Mouse (Mus musculus): ENCODE measurements around the gene Acot12. TPM values are rescaled to one million over a fixed set of nuclear protein-coding genes. Genes with fewer than 3 reads are reported as not detected.
A peak's percentile ranks its signal among the peaks of the same experiment; 100 is the strongest.

The Acot12 gene
- polyA plus RNA-seq, 1 experiment from 2014 or later, result not detected

DNA sequence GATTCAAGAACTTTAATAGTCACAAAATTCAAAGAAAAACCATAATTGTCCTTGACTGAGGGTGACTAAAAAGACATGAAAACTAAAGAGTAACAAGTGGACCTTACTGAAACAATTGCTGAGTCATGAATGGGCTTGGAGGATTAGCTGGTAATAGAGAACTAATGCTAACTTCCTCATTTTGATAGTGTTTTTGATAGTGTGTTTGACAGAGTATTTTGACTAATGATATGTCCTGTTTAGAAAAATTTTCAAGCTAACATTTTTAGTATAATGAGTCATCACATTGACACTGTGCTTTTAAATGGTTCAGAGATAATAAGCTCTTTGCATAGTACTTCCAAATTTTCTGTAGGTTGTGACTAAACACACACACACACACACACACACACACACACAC, 13.4 kb upstream of the Acot12 start:
- no peak overlapping the region for H3K27ac ChIP-seq (ENCODE audit: poor library complexity, severe bottlenecking)
- H3K9me3 ChIP-seq (replicated peaks), result no peaks in the 10 kb centered on the region
- no peak overlapping the region for H3K4me3 ChIP-seq
- no peaks in the 10 kb centered on the region for H3K36me3 ChIP-seq
- H3K27me3 ChIP-seq (replicated peaks), result no peaks in the 10 kb centered on the region
- no peak overlapping the region for H3K4me2 ChIP-seq
- no peak for ATAC-seq (ENCODE audit: insufficient number of reproducible peaks, low FRiP score)
- H3K4me1 ChIP-seq (replicated peaks), result no peaks in the 10 kb centered on the region
- no peak overlapping the region for H3K9ac ChIP-seq

DNA sequence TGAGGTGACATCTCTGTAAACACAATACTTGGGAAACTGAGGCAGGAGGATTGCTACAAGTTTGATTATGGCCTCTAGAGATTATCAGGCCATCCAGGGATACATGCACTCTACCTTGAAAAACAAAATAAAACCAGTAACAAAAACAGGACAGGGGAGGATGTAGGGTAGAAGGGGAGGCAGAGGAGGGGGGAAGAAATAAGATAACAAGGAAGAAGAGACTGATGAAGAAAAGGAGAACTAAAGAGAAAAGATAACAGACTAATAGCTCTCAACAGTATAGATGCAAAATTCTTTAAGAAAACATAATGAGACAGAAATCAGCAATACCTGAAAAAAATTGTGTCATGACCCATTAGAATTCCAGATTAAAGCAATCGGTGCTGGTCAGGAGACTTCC, 4.1 kb upstream of the Acot12 start:
- H3K36me3 ChIP-seq, result no peaks in the 10 kb centered on the region
- H3K4me2 ChIP-seq, result no peak overlapping the region
- no peak for ATAC-seq (ENCODE audit: insufficient number of reproducible peaks, low FRiP score)
- H3K4me3 ChIP-seq, result no peak overlapping the region
- H3K9me3 ChIP-seq (replicated peaks), result no peaks in the 10 kb centered on the region
- H3K27ac ChIP-seq (ENCODE audit: poor library complexity, severe bottlenecking), result no peak overlapping the region
- no peak overlapping the region for H3K9ac ChIP-seq
- H3K27me3 ChIP-seq (replicated peaks), result peaks cover 12% of the 10 kb centered on the region; the same call in 1 of the 2 replicates
- WGBS, result 89% methylated on average over 1 of the region's 1 CpGs
- H3K4me1 ChIP-seq (replicated peaks), result no peaks in the 10 kb centered on the region

DNA sequence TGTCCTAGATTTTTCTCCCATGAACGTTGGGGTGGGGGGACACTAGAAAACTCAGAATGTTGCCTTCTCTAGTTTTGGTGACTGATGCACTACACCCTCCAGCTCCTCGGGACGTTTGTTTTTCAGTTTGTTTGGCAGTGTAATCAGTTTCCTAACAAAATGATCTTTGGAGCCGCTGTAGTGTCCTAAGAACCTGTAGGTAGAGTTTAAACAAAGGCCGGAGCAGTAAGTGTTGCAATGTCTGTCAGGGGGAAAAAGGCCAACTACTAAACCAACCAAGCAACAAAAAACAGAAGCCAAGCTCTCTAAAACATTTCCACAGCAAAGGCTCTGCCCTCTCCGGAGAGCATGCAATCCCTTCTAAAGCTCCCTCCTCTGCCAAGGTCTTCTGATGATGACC, 461 bp upstream of the Acot12 start:
- H3K27me3 ChIP-seq (replicated peaks), result peaks cover 20% of the 10 kb centered on the region; the same call in 1 of the 2 replicates
- no peak overlapping the region for H3K9ac ChIP-seq
- H3K4me1 ChIP-seq (replicated peaks), result no peaks in the 10 kb centered on the region
- 70% methylated on average over 6 of the region's 6 CpGs for WGBS
- no peak overlapping the region for H3K27ac ChIP-seq (ENCODE audit: poor library complexity, severe bottlenecking)
- H3K9me3 ChIP-seq (replicated peaks), result no peaks in the 10 kb centered on the region
- peak overlapping the region; percentile 85 for H3K4me2 ChIP-seq
- no peak for ATAC-seq (ENCODE audit: insufficient number of reproducible peaks, low FRiP score)
- no peaks in the 10 kb centered on the region for H3K36me3 ChIP-seq
- H3K4me3 ChIP-seq, result peak overlapping the region; percentile 42; the same call in 1 of the 2 replicates

DNA sequence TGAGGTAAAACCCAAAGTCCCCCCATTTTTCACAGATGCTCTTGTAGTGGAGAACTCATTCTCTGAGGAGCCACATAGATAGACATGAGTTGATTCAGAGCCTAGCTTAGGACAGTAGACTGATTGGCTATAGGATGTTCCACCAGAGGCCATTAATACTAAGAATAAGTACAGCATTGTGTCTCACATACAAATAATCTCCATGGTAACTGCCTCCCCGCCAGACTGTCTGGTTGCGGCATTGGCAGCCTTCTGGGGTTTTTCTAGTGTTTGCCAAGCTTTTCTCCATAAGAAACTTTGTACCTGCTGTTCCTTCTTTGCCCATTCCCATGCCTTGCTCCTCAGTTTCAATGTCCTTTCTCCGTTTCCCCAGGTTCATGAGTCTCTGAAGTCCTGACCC, 1.9 kb downstream of the Acot12 start:
- H3K36me3 ChIP-seq, result no peaks in the 10 kb centered on the region
- H3K4me2 ChIP-seq, result no peak overlapping the region
- WGBS, result 89% methylated on average over 3 of the region's 3 CpGs
- H3K4me3 ChIP-seq, result no peak overlapping the region
- no peak overlapping the region for H3K9ac ChIP-seq
- no peak overlapping the region for H3K27ac ChIP-seq (ENCODE audit: poor library complexity, severe bottlenecking)
- no peak for ATAC-seq (ENCODE audit: insufficient number of reproducible peaks, low FRiP score)
- H3K27me3 ChIP-seq (replicated peaks), result peaks cover 20% of the 10 kb centered on the region; the same call in 1 of the 2 replicates
- no peaks in the 10 kb centered on the region for H3K9me3 ChIP-seq (replicated peaks)
- no peaks in the 10 kb centered on the region for H3K4me1 ChIP-seq (replicated peaks)

DNA sequence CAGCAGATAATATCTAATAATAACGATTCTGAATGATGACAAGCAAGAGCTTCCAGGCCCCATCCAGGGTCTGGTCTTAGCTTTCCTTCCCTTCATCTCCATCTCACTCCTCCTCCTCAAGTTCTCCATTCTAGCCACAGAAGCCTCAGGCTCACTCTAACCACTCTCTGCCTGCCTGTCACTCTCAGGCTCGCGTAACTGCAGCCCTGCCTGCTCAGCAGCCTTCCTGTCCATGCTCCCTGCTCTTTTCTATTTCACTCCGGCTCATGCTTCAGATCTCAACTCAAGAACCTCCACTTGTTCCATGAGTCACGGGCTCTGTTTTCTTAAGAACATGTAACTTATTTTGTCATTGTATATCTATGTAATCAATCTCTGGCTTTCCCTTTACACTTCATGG, 5.2 kb downstream of the Acot12 start:
- no peak overlapping the region for H3K27ac ChIP-seq (ENCODE audit: poor library complexity, severe bottlenecking)
- no peaks in the 10 kb centered on the region for H3K36me3 ChIP-seq
- no peak overlapping the region for H3K4me2 ChIP-seq
- ATAC-seq (ENCODE audit: insufficient number of reproducible peaks, low FRiP score), result no peak
- 0 out of 2 replicates have a peak, but pooled peaks cover 11% of the 10 kb centered on the region for H3K27me3 ChIP-seq (replicated peaks)
- no peaks in the 10 kb centered on the region for H3K9me3 ChIP-seq (replicated peaks)
- H3K4me3 ChIP-seq, result no peak overlapping the region
- WGBS, result 82% methylated on average over 5 of the region's 5 CpGs
- no peaks in the 10 kb centered on the region for H3K4me1 ChIP-seq (replicated peaks)
- H3K9ac ChIP-seq, result no peak overlapping the region

DNA sequence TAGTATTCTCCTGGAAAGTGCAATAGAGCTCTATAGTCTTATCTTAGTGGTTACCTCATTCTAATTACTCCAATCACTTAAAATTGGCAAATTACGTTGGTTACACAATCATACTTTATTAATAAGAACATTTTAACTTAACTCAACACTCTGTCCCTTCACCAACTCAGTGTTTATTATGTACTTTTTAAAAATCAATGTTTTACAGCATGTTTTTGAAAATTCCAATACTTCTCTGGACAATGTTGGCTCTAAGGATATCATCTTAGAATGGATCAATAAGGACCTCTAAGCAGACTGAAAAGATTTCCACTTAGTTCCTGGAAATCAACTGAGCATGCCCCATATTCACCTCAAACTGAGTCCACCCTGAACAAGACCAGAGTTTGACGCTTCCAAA, 7.1 kb downstream of the Acot12 start:
- Histone ChIP-seq H3K27me3 (replicated peaks) (no peaks in the 10 kb centered on the region), H3K9ac (no peak overlapping the region), H3K27ac (ENCODE audit: poor library complexity, severe bottlenecking) (no peak overlapping the region), H3K9me3 (replicated peaks) (no peaks in the 10 kb centered on the region), H3K4me1 (replicated peaks) (no peaks in the 10 kb centered on the region), H3K4me2 (no peak overlapping the region), H3K4me3 (no peak overlapping the region), H3K36me3 (no peaks in the 10 kb centered on the region)
- 89% methylated on average over 2 of the region's 2 CpGs for WGBS
- ATAC-seq (ENCODE audit: insufficient number of reproducible peaks, low FRiP score), result no peak

DNA sequence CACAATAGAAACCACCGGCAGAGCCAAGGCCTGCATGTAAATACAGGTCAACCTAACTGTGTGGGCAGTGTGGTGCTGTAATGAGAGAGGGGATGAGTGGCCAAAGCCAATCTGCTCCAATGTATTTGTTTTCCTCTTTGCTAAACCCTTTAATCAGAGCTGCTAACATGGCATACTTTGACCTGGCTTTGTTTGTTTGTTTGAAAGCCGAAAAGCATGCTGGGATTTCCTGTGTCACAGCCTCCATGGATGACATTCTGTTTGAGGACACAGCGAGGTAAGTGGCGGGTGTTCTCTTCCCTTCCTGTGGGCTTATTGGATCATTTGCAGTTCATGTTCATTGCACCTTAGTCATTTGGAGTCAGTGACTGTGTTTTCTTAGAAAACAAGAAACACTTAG, 8.7 kb downstream of the Acot12 start:
- H3K4me1 ChIP-seq (replicated peaks), result no peaks in the 10 kb centered on the region
- no peak overlapping the region for H3K9ac ChIP-seq
- no peak overlapping the region for H3K4me3 ChIP-seq
- no peaks in the 10 kb centered on the region for H3K36me3 ChIP-seq
- H3K27ac ChIP-seq (ENCODE audit: poor library complexity, severe bottlenecking), result no peak overlapping the region
- WGBS, result 72% methylated on average over 4 of the region's 4 CpGs
- no peak overlapping the region for H3K4me2 ChIP-seq
- ATAC-seq (ENCODE audit: insufficient number of reproducible peaks, low FRiP score), result no peak
- no peaks in the 10 kb centered on the region for H3K27me3 ChIP-seq (replicated peaks)
- no peaks in the 10 kb centered on the region for H3K9me3 ChIP-seq (replicated peaks)

DNA sequence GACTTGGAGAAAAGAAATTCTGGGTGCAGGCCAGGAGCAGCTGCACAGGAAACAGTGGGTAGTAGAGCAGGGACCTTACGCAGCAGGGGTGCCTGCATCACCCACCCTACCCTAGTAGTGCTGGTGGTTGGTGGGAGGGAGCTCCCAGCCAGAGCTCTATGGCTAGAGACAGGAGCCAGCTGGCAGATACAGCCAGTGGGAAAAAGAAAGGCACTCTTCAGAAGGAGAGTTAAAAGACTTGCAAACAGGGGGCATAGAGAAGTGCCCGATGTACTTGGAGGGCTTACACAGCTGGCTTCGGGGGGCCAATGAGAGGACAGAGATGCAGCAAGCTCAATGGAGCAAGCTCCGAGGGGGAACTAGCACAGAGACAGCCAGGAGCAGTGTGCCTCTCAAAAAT, 12.4 kb downstream of the Acot12 start:
- no peak for ATAC-seq (ENCODE audit: insufficient number of reproducible peaks, low FRiP score)
- 0 out of 2 replicates have a peak, but pooled peaks cover 2% of the 10 kb centered on the region for H3K4me1 ChIP-seq (replicated peaks)
- no peak overlapping the region for H3K4me3 ChIP-seq
- H3K9me3 ChIP-seq (replicated peaks), result no peaks in the 10 kb centered on the region
- H3K4me2 ChIP-seq, result no peak overlapping the region
- no peak overlapping the region for H3K27ac ChIP-seq (ENCODE audit: poor library complexity, severe bottlenecking)
- H3K36me3 ChIP-seq, result no peaks in the 10 kb centered on the region
- no peak overlapping the region for H3K9ac ChIP-seq
- WGBS, result 56% methylated on average over 4 of the region's 4 CpGs
- H3K27me3 ChIP-seq (replicated peaks), result no peaks in the 10 kb centered on the region

DNA sequence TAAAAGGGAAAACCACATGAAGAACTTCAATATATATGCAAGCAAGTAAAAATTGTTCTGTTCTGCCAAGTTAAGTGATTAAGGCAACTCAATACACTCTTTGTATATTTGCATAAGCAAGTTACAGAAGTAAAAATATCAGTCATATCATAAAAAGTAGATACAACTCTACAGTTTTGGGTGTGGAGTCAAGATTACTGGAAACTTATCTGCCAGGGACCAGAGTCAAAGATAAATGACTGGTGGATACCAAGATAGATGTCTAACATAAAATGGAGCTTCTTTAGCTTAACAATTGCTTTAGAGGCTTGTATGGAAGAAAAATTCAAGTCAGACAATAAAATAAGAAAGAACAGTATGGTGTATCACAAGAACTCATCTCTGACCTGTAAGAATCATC, 13.4 kb downstream of the Acot12 start:
- H3K9me3 ChIP-seq (replicated peaks), result no peaks in the 10 kb centered on the region
- no peak overlapping the region for H3K27ac ChIP-seq (ENCODE audit: poor library complexity, severe bottlenecking)
- H3K4me2 ChIP-seq, result no peak overlapping the region
- H3K4me1 ChIP-seq (replicated peaks), result 0 out of 2 replicates have a peak, but pooled peaks cover 4% of the 10 kb centered on the region
- no peak overlapping the region for H3K9ac ChIP-seq
- no peaks in the 10 kb centered on the region for H3K36me3 ChIP-seq
- ATAC-seq (ENCODE audit: insufficient number of reproducible peaks, low FRiP score), result no peak
- H3K27me3 ChIP-seq (replicated peaks), result no peaks in the 10 kb centered on the region
- no peak overlapping the region for H3K4me3 ChIP-seq

DNA sequence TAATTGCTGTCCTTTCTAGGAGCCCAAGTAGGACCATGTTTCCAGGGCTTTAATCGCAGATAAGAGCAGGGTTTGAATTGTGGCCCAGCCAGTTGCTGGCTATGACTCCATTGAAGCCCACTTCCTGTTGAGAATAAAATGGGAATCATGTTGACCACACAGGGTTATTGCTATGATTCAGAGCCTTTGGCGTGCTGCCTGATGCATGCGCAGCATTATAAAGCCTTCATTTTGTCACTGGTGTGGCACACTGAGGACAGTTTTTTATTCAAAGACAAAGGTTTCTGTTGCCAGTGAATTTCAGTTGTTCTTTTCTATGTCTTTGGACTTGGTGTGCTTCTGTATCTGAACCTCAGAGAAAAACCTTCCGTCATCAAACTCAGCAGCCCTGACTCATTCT, 14.9 kb downstream of the Acot12 start:
- Histone ChIP-seq H3K4me1 (replicated peaks) (0 out of 2 replicates have a peak, but pooled peaks cover 4% of the 10 kb centered on the region), H3K27me3 (replicated peaks) (no peaks in the 10 kb centered on the region), H3K9me3 (replicated peaks) (no peaks in the 10 kb centered on the region), H3K36me3 (no peaks in the 10 kb centered on the region), H3K9ac (no peak overlapping the region), H3K4me3 (no peak overlapping the region), H3K4me2 (no peak overlapping the region), H3K27ac (ENCODE audit: poor library complexity, severe bottlenecking) (no peak overlapping the region)
- ATAC-seq (ENCODE audit: insufficient number of reproducible peaks, low FRiP score), result no peak
- 88% methylated on average over 4 of the region's 4 CpGs for WGBS

DNA sequence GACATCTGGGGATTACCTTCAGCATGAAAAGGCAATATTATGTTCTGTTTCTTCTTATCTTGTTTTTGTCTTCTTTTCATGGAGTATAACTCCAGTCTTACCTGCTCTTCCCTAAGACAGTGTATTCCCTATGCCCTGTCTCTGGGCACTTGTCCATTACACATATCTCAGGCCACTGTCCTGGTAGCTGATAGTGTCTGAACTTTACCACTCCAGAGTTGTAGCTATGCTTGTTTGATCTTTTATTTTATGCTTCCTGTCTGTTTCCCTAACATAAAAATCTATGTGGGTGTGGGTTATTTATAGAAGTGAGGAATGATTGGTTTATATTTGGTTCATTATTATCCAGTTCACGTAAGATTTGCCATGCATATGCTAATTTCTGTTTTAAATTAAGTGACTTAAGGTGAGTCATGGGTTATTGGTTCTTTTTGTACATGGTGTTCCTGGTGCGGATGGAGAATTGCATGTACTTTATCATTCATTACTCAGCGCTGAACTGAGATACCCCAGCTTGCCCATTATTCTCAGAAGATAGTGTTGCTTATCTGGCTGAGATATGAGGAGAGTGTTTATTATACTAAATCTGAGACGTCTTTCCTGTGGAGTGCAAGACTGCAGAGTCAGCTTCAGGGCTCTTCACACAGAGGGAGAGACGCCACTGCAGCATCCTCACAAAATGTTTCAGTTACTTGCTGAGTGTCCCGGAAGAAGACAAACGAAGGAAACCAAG, 17.2 kb downstream of the Acot12 start:
- H3K4me3 ChIP-seq, result no peak overlapping the region
- H3K4me2 ChIP-seq, result no peak overlapping the region
- no peak for ATAC-seq (ENCODE audit: insufficient number of reproducible peaks, low FRiP score)
- WGBS, result 40% methylated on average over 7 of the region's 7 CpGs
- H3K9me3 ChIP-seq (replicated peaks), result no peaks in the 10 kb centered on the region
- H3K36me3 ChIP-seq, result no peaks in the 10 kb centered on the region
- H3K27me3 ChIP-seq (replicated peaks), result no peaks in the 10 kb centered on the region
- 0 out of 2 replicates have a peak, but pooled peaks cover 4% of the 10 kb centered on the region for H3K4me1 ChIP-seq (replicated peaks)
- H3K27ac ChIP-seq (ENCODE audit: poor library complexity, severe bottlenecking), result no peak overlapping the region
- H3K9ac ChIP-seq, result no peak overlapping the region

DNA sequence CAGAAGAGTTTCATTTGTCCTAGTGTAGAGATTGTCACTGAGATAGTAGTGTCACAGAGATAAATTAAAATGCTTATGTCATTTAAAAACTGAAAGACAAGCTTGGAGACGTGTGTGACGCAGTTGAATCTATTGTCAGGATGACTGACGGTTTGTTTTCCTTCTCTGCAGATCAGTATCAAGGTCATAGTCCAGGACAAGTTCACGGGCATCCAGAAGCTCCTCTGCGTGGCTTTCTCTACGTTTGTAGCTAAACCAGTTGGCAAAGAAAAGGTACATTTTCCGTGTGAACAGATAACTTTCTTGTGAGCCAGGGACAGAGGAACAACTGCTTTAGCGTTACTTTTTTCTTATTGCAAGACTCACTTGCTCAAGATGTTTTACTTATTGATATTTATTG, 18.5 kb downstream of the Acot12 start:
- 67% methylated on average over 8 of the region's 8 CpGs for WGBS
- Histone ChIP-seq H3K27ac (ENCODE audit: poor library complexity, severe bottlenecking) (no peak overlapping the region), H3K9me3 (replicated peaks) (no peaks in the 10 kb centered on the region), H3K27me3 (replicated peaks) (no peaks in the 10 kb centered on the region), H3K4me3 (no peak overlapping the region), H3K36me3 (no peaks in the 10 kb centered on the region), H3K4me2 (no peak overlapping the region), H3K9ac (no peak overlapping the region), H3K4me1 (replicated peaks) (0 out of 2 replicates have a peak, but pooled peaks cover 4% of the 10 kb centered on the region)
- no peak for ATAC-seq (ENCODE audit: insufficient number of reproducible peaks, low FRiP score)
